Mouse (Mus musculus) ES-Bruce4 (cell line): ENCODE results near the gene Mki67.

Source experiments
- CTCF ChIP-seq: IDR thresholded peaks from one replicate; pipeline ENCODE4 v1.8.1; 2011; ENCODE audit warnings: low read depth, low read length
- EP300 ChIP-seq: IDR thresholded peaks from 2 replicates; pipeline ENCODE4 v1.6.1; 2011; ENCODE audit warnings: low read depth, low read length; ENCODE audit not compliant: insufficient read depth
- POLR2A ChIP-seq: IDR thresholded peaks from one replicate; pipeline ENCODE4 v1.8.1; 2011; ENCODE audit warnings: low read length; ENCODE audit not compliant: insufficient read depth

DNA sequence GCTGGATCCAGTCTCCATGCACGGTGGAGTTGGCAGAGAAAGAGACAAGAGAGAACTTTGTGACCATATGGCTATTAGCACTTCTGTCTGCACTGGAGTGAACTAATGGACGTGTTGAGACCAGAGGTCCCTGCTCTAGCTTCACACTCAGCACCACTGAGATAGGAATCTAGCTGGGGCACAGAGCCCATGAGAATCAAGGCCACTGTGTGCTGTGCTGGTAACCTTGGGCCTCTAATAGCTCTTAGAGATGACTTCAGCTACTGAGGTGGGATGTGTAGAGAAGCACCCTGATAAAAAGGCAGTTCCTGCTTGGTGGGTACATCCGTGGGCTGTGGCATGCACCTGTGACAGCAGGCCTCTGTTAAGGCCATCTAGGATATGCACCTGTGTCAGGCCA is 42.6 kb downstream of the Mki67 start:
- TF ChIP-seq EP300 (no peak), CTCF (no peak), POLR2A (no peak)
